Mouse (Mus musculus) spleen, embryonic (tissue): ENCODE measurements around the gene Golt1a.

Source experiments
- CTCF ChIA-PET: fragments of 350-600 bp; sonication (Branson Sonifier 250); formaldehyde crosslinking; loops from one replicate; lab custom pipeline; 2022; lab: Charles Lee

The Golt1a gene

GRCm38 (mm10) chr1:133309652-133310267, at the start of gene Golt1a:
Gene Golt1a, plus strand, starts transcription at chr1:133309800.
- CTCF ChIA-PET = interaction anchor here (0.6 kb wide), 1 partner anchor 48 kb away, joined by 4 read pairs; no protein-coding TSS in a partner anchor

DNA sequence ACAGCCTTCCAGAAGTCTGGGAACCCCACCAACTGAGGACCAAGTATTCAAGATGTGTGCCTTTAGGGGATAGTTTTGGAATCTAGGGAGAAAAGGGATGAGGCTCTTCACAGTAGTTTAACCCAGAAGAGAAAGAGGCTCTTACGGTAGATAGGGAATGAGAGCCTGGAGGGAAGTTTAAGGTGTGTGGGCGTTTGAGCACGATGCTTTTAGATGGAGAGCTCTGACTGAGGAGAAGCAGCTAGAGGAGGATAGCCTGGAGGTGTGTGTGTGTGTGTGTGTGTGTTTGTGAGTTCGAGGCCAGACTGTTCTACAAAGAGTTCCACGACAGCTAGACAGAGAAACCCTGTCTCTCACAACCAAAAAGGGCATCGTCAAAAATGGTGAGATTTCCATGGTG, 47.0 kb upstream of the Golt1a start:
- CTCF ChIA-PET = no interaction called here

GRCm38 (mm10) chr1:133263134-133263533, 46.5 kb upstream of the Golt1a start:
- CTCF ChIA-PET = no interaction called here

- CTCF ChIA-PET = no interaction called here
Observed at GRCm38 (mm10) chr1:133264367-133264766, 45.2 kb upstream of the Golt1a start.

GRCm38 (mm10) chr1:133265114-133265766, 44.4 kb upstream of the Golt1a start:
- CTCF ChIA-PET = no interaction called here

- CTCF ChIA-PET = no interaction called here
Observed at GRCm38 (mm10) chr1:133267094-133267493, 42.5 kb upstream of the Golt1a start.

DNA sequence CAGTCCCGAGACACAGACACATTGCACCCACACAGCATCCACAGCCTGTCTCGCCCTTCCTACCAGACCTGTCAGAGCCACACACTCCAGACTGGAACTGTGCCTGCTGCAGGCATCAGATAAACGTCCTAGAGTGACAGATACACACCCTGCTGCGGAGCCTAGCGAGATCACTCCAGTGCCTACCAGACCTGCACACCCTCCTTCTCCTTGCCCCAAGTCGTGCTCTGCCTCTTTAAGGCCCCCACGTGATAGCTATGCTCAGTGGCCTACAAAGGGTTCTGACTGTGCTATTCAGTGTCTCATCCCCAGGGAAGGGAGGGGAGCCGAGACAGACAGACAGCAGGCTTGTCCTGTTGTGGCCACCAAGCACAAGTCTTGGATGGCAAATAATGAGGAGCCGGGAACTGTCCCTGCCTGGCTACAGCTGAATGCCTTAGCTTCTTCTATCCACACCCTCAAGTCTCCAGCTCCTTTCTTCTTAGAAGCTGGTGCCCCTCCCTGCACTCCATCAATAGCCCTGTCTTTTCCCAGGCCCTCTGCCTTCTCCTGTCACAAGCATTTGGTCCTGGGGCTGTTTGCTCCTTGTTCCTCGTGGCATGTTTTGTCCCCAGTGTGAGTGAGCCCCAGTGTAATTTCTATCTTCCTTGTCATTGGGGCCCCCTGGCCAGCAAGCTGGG, 41.6 kb upstream of the Golt1a start:
- CTCF ChIA-PET = no interaction called here

- CTCF ChIA-PET = no interaction called here
Observed at GRCm38 (mm10) chr1:133268503-133268902, 41.1 kb upstream of the Golt1a start.

GRCm38 (mm10) chr1:133270336-133270735, 39.3 kb upstream of the Golt1a start:
- CTCF ChIA-PET = interaction anchor here (0.5 kb wide), 1 partner anchor 20 kb away, joined by 3 read pairs; no protein-coding TSS in a partner anchor

DNA sequence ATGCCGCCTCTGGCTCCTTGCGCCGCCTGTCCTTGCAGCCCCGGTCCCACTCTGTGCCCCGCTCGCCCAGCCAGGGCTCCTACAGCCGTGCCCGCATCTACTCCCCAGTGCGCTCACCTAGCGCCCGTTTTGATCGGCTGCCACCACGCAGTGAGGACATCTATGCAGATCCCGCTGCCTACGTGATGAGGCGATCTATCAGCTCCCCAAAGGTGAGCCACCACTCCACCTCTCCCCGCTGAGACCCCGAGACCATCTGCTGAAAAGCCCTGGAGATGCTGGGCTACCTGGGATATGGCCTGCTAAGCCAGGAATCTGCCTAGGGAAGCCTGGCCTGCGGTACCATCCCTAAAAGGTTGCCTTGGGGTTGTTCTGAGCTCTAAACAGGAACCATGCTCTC, 35.4 kb upstream of the Golt1a start:
- CTCF ChIA-PET = no interaction called here

DNA sequence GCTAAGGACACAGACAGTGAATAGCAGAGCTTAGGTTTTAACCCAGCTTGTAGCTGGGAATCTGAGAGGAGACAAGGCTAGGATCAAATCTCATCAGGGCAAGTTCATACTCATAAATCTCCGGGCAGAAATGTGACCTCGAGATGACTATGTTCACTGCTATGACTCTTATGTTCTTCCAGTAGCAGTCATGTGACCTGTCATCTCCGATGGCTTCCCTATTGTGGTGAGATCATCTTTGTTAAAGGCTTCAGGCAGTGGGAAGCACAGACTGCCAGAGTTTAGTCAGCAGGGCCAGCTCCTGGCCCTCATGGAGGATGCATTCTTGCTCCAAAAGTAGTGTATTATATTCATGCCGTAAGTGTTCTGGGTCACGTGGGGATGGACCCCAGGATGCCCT, 32.6 kb upstream of the Golt1a start:
- CTCF ChIA-PET = no interaction called here

DNA sequence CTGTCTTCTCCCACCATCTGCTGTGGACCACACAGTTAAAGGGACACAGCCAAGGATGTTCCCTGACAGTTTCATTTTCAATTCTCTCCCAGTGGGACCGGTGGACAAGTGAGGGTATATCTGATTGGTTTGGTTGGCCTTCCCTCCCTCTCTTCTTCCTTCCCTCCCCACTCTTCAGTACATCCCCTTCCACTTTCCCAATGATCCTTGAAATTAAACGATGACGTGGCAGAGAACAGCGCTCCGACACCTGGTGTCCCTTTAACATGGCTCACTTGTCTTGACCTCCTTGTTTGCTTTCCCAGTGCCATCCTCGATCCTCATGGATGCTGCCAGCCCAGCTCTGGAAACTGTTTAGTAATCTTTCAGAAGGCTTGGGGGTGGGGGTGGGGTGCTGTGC, 31.1 kb upstream of the Golt1a start:
- CTCF ChIA-PET = no interaction called here

- CTCF ChIA-PET = no interaction called here
Observed at GRCm38 (mm10) chr1:133278946-133279631, 30.5 kb upstream of the Golt1a start.

DNA sequence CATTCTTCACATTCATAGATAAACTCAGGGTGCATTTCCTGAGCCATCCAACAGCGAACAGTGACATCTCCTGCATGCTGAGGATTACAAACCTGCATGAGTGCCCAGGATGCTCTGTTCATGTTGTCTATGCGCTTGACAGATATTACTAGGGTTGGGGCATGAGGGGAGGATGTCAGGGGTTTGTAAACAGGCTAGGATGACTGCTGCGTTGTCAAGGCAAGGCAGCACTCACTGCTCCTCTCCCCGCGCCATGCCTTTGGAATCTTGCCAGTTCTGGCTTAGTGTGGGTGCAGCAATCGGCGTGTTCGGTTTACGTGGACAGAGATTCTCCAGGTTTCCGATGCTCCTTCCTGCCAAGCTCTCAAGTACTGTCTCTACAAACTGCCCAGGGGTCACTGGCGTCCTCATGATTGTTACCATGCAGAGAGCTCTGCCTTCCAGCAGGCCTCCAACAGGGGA, 29.9 kb upstream of the Golt1a start:
- CTCF ChIA-PET = no interaction called here

GRCm38 (mm10) chr1:133280537-133280936, 29.1 kb upstream of the Golt1a start:
- CTCF ChIA-PET = no interaction called here

- CTCF ChIA-PET = no interaction called here
Observed at GRCm38 (mm10) chr1:133285907-133286306, 23.7 kb upstream of the Golt1a start.

DNA sequence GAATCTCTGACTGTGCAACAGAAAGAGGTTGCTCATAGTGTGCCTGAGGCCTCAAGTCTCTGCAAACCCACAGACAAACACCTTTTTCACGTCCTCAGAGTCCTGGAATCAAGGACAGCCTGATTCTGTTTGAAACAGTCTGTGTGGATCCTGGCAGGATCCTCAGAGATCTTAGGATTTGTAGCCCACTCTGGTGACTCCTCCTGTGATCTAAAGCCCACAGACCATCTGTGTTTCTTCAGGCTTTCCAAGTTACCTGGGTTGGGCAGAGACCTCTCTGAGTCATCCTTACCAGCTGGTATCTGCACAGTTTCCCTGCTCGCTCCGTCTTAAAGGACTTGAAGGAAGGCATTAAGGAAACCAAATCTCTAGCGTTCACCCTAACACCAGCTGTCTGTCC, 22.5 kb upstream of the Golt1a start:
- CTCF ChIA-PET = no interaction called here

DNA sequence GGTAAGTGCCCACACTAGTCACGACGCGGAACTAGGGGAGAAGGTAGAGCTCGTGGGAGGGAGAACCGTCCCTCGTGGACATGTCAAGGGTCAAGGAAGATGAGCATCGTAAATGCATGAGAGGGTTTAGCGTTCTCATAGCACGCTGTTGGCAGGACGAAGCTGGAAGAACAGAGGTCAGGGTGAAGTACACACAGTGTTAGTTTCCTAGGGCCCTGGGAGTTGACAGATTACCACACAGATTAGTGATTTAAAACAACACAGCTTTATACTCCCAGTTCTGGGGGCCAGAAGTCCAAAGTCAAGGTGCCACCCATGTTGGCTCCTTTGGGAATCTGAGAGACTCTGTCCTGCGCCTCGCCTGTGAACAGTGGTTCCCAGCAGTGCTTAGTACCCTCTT, 21.7 kb upstream of the Golt1a start:
- CTCF ChIA-PET = no interaction called here

DNA sequence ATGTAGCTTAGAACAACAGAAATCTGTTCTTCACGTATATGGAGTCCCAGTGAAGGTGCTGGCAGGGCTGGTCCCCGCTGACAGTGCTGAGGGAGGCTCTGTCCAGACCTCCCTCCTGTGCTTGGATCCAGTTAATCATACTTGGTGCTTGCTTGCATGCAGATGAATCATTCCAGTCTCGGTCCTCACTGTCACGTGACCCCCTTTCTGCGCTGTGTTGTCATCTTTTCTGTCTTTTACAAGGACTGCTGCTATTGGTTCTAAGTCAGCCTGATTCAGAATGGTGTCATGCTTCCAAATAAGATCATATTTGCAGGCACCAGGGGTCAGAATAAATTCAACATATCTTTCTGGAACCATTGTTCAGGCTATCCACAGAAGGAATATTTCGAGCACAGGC, 17.7 kb upstream of the Golt1a start:
- CTCF ChIA-PET = no interaction called here

GRCm38 (mm10) chr1:133292608-133293007, 17.0 kb upstream of the Golt1a start:
- CTCF ChIA-PET = interaction anchor here (0.6 kb wide), 1 partner anchor 68 kb away, joined by 3 read pairs; no protein-coding TSS in a partner anchor

DNA sequence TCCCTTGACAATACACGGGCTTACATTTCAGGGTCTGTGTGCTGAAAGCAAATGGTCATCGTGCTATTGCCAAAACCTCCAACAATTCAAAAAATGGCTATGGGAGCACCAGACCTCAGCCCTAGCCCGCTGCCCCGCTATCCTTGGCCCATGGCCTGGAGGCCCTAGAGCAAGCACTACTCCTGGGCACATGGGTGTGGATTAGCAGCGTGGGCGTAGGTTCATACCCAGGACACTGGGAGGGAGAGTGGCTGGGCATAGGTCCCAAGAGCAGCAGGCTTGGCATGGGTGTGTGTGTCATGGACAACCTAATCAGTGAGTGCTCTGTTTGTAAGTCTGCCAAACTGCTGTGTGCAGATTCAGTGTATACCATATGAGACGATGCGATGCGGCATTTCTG, 13.2 kb upstream of the Golt1a start:
- CTCF ChIA-PET = no interaction called here

DNA sequence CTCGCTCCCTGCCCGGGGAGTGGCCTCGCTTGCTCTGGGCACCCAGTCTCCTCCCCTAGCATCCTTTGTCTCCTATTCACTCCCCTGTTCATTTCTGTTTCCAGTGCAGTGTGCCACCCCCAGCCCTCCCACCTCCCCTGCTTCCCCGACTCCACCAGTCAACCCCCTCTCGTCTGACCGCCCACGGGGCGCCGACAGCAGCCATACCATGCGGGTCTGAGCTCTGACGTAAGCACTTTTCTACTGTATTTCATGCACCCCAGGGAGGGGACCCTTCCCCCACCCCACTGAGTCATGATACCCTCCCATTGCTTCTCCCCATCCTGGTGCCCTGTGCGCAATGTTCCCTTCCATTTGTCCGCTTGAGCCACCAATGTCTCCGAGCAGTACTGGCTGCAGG, 10.8 kb upstream of the Golt1a start:
- CTCF ChIA-PET = interaction anchor here (0.7 kb wide), 1 partner anchor 1275 kb away, joined by 7 read pairs; no protein-coding TSS in a partner anchor
